In the genomic region with DNA sequence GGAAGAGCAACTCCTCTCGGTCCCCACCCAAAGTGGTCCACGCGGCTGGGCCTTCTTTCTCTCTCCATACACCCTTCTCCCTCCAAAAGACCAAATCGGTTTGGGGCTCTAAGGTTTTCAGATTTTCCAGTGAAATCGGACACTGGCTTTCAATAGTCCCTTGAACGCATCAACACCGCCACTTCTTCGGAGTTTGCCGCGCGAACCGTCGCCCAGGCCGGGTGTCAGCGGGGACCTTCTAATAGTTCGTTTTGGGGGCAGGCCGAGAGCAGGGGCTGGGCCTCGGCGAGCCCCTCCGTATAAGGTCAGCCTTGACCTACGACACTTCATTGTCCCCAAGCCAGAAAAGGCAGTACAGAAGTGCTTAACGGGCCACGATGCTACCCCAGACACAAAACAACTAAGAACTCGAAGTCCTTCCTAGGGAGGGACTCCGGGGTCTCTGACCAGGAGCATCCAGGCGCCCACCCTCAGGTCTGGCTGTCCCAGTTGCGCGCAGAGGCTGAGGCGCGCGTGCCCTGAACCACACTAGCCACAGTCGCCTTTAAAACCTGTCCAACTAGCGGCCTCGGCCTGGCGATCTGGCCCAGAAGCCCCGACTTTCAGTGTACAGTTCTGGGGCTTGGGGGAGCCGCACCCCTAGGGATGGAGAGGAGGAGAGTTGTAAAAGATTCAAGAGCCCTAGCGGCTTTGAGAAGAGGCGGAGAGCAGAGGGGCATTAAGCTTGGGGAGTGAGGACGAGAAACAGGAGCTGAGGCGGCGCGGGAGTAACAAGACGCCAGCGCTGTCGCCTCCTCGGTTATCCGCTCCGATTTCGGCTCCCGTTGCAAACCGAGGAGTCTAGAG, we compare ENCODE assay signal across 10 mouse cellular contexts. TPM values are rescaled to one million over a fixed set of nuclear protein-coding genes. Genes with fewer than 3 reads are reported as not detected.
DNase-seq lines count a peak whose midpoint lies in the region; ATAC-seq and TF ChIP-seq lines count a peak whose summit lies in the region.
"Had no signal": no experiment of that assay in that cellular context is flagged by ENCODE, and none has a peak within 500 bp of the region (broad histone marks: within the 10 kb centered on the region; RNA-seq: fewer than 3 reads in every experiment).

No protein-coding gene starts in this region.

- H3K27me3 ChIP-seq in E14TG2a.4 (ENCODE audit: insufficient read depth, low read length) (peaks cover 80% of the 10 kb centered on the region), ES-Bruce4 (ENCODE audit: control insufficient read depth, insufficient read depth, low read length, poor library complexity, severe bottlenecking) (peaks cover 35% of the 10 kb centered on the region)
- H3K27me3 ChIP-seq in embryonic facial prominence, embryonic 15.5 days: peaks cover 90% of the 10 kb centered on the region
- H3K27me3 ChIP-seq in limb, embryonic 10.5 days (ENCODE audit: low read depth, poor library complexity, severe bottlenecking): peaks cover 100% of the 10 kb centered on the region

- no peaks in the 10 kb centered on the region for H3K9me3 ChIP-seq in E14TG2a.4 (ENCODE audit: low read length)
- no peaks in the 10 kb centered on the region for H3K9me3 ChIP-seq in ES-Bruce4 (replicated peaks; ENCODE audit: control insufficient read depth, insufficient read depth, low read length, poor library complexity, severe bottlenecking)
- H3K9me3 ChIP-seq in embryonic facial prominence, embryonic 15.5 days (replicated peaks): no peaks in the 10 kb centered on the region
- H3K9me3 ChIP-seq in limb, embryonic 10.5 days (replicated peaks): no peaks in the 10 kb centered on the region

- no peak overlapping the region for H3K27ac ChIP-seq in ES-Bruce4 (ENCODE audit: insufficient read depth, low read length)
- no peak overlapping the region for H3K27ac ChIP-seq in embryonic facial prominence, embryonic 15.5 days (replicated peaks)
- H3K27ac ChIP-seq in limb, embryonic 10.5 days: no peak overlapping the region

- H3K4me3 ChIP-seq in E14TG2a.4 (replicated peaks; ENCODE audit: low read length) (peak overlapping the region; percentile 70), ES-Bruce4 (ENCODE audit: low read depth, low read length) (peak overlapping the region; percentile 55)
- H3K4me3 ChIP-seq in embryonic facial prominence, embryonic 15.5 days (replicated peaks): peak overlapping the region; percentile 22
- H3K4me3 ChIP-seq in limb, embryonic 10.5 days: peak overlapping the region; percentile 36
- H3K4me3 ChIP-seq: erythroblast, embryonic 14.5 days had no signal

- H3K4me1 ChIP-seq in E14TG2a.4 (replicated peaks; ENCODE audit: low read depth, low read length) (peaks cover 88% of the 10 kb centered on the region), ES-Bruce4 (ENCODE audit: control insufficient read depth, insufficient read depth, low read length) (no peaks in the 10 kb centered on the region)
- peaks cover 26% of the 10 kb centered on the region; the same call in 1 of the 2 replicates for H3K4me1 ChIP-seq in embryonic facial prominence, embryonic 15.5 days
- H3K4me1 ChIP-seq in limb, embryonic 10.5 days: peaks cover 38% of the 10 kb centered on the region

- no peak for ATAC-seq in embryonic facial prominence, embryonic 15.5 days (ENCODE audit: insufficient number of reproducible peaks, low FRiP score, low TSS enrichment, low read depth)

- H3K9ac ChIP-seq in ES-Bruce4 (ENCODE audit: low read depth, poor library complexity, severe bottlenecking): peak overlapping the region; percentile 17; the same call in 1 of the 2 replicates
- no peak overlapping the region for H3K9ac ChIP-seq in embryonic facial prominence, embryonic 15.5 days

- TF ChIP-seq EP300 in ES-Bruce4 (IDR thresholded peaks at IDR 0.05; ENCODE audit: insufficient read depth, low read depth, low read length): no peak

- under 1% methylated on average over 52 of the region's 52 CpGs for WGBS in embryonic facial prominence, embryonic 15.5 days
- WGBS in limb, embryonic 10.5 days: under 1% methylated on average over 52 of the region's 52 CpGs

- TF ChIP-seq POLR2A in ES-Bruce4 (IDR thresholded peaks at IDR 0.05; ENCODE audit: insufficient read depth, low read length): no peak

- H3K4me2 ChIP-seq in embryonic facial prominence, embryonic 15.5 days (replicated peaks): peak overlapping the region; percentile 12; the same call in 1 of the 2 replicates

- TF ChIP-seq CTCF in E14TG2a.4 (conservative IDR thresholded peaks at IDR 0.05; ENCODE audit: low read length): no peak
- TF ChIP-seq CTCF in ES-Bruce4 (IDR thresholded peaks at IDR 0.05; ENCODE audit: low read depth, low read length): no peak

- H3K36me3 ChIP-seq in E14TG2a.4 (ENCODE audit: insufficient read depth, low read length): 0 out of 2 replicates have a peak, but pooled peaks cover under 1% of the 10 kb centered on the region
- H3K36me3 ChIP-seq in ES-Bruce4 (ENCODE audit: control insufficient read depth, insufficient read depth, low read length, poor library complexity, severe bottlenecking): no peaks in the 10 kb centered on the region
- H3K36me3 ChIP-seq in embryonic facial prominence, embryonic 15.5 days: no peaks in the 10 kb centered on the region
- no peaks in the 10 kb centered on the region for H3K36me3 ChIP-seq in limb, embryonic 10.5 days

- DNase-seq in limb, embryonic 10.5 days (ENCODE audit: low spot score): peak; percentile 75
- no peak for DNase-seq in right cerebral cortex, adult 18-20 months
- no peak for DNase-seq in layer of hippocampus, postnatal 25 days (ENCODE audit: extremely low spot score in 1 of 2, low spot score in 1 of 2)
- no peak for DNase-seq in adrenal gland, adult 2 months
- DNase-seq in lung, postnatal 36 days: no peak
- DNase-seq: kidney, postnatal 14 days had no signal

RNA-seq across cellular contexts. Expression of a gene that starts 7.6 kb away (rescaled TPM):
- 45.0 and 51.6 TPM in 2 replicates for polyA plus RNA-seq in ES-Bruce4 (2011; ENCODE audit: insufficient read depth, insufficient read length, low read depth, missing spikeins)
- polyA plus RNA-seq in embryonic facial prominence, embryonic 15.5 days (2015; fragmentation: Nextera tagmentation; extraction: Ambion mirVana): 7.4 and 9.7 TPM in 2 replicates
- polyA plus RNA-seq in limb, embryonic 10.5 days (2016; fragmentation: Nextera tagmentation; extraction: Ambion mirVana): 0.06 TPM in 1 of 2 replicates, not detected in the other
- total RNA-seq in layer of hippocampus, postnatal 25 days (2021): 1 to 10 TPM in 1 of 2 experiments, under 1 TPM in 1; 0.52 to 1.4 TPM
- not detected for total RNA-seq in adrenal gland, adult 2 months (2021)
- not detected in 2 replicates for polyA plus RNA-seq in adrenal gland, adult 2 months (2012; rRNA removed)
- polyA plus RNA-seq: erythroblast, embryonic 14.5 days had no signal
